Mouse (Mus musculus): Measurements from ENCODE around the gene Kcnmb3. TPM values are rescaled to one million over a fixed set of nuclear protein-coding genes. Genes with fewer than 3 reads are reported as not detected.

The Kcnmb3 gene
- polyA plus RNA-seq (2012) = not detected in 2 replicates

DNA sequence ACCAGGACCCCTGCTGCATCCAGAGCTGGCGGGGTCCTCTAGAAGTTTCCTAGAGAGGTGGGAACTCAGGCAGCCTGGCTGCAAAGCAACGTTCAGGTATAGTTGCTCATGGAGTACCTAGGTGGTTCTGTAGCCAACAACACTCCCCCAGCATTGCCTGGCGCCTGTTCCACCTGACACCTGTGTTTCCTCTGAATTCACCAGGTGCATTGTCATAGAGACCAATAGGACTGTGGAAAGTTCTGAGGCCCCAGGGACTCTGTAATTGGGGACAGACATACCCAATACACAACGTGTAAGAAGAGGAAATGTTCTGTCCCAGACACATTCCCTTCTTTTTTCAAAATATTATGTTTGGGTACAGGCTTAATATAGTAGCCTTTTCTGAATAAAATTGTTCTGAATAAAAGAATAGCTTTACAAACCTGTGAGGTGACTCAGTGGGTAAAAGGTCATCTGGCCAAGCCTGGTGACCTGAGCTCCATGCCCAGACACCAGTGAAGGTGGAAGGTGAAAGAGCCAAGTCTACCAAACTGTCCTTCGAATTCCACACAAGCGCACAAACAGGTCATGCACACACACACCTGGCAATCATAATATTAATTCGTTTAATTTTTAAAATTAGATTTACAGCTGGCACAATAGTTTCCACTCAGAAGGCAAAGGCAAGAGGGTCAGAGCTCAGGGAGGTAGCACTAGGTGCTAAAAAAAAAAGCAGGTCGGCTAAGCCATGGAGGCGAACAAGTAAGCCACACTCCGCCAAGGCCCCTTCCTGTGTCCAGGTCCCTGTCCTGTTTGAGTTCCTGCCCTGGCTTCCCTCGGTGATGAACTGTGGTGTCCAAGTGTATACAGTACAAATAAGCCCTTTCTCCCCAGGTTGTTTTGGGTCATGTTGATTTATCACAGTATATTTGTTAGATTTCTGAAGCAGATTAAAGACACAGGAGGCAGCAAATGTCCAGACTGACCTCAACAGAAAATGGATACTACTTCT is at the start of gene Kcnmb3:
Gene Kcnmb3 (minus strand): TSS at position 135 of the 994 bp plus-strand sequence.
- TF ChIP-seq TAL1 (IDR thresholded peaks at IDR 0.05; ENCODE audit: low read length) = no peak
- no peak for TF ChIP-seq GATA1 (IDR thresholded peaks at IDR 0.05; ENCODE audit: low read length)
- Histone ChIP-seq H3K36me3 (ENCODE audit: control insufficient read depth) (no peaks in the 10 kb centered on the region), H3K4me1 (ENCODE audit: control insufficient read depth) (no peaks in the 10 kb centered on the region), H3K9me3 (ENCODE audit: control insufficient read depth, low read length) (no peaks in the 10 kb centered on the region), H3K4me3 (replicated peaks) (no peak within 1 kb of the TSS), H3K27me3 (ENCODE audit: control insufficient read depth) (no peaks in the 10 kb centered on the region)

DNA sequence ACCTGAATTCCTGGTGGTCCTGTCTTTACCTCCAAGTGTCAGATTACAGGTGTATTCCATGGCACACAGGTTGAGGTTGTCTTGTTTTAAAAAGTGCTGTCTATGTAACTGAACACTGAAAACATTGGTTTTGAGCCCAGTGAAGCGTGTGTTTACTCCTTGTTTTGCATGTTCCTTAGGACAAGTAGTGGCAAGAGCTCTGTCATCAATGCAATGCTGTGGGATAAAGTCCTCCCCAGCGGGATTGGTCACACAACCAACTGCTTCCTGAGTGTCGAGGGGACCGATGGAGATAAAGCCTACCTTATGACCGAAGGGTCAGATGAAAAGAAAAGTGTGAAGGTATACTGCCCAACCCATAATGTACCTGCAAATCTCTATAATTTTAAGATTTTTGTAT is 46.1 kb upstream of the Kcnmb3 start:
- TF ChIP-seq GATA1 (IDR thresholded peaks at IDR 0.05; ENCODE audit: low read length) (no peak), TAL1 (IDR thresholded peaks at IDR 0.05; ENCODE audit: low read length) (no peak)
- Histone ChIP-seq H3K27me3 (ENCODE audit: control insufficient read depth) (no peaks in the 10 kb centered on the region), H3K36me3 (ENCODE audit: control insufficient read depth) (peaks cover 86% of the 10 kb centered on the region), H3K4me1 (ENCODE audit: control insufficient read depth) (peaks cover 27% of the 10 kb centered on the region), H3K4me3 (replicated peaks) (no peak overlapping the region), H3K9me3 (ENCODE audit: control insufficient read depth, low read length) (no peaks in the 10 kb centered on the region)

DNA sequence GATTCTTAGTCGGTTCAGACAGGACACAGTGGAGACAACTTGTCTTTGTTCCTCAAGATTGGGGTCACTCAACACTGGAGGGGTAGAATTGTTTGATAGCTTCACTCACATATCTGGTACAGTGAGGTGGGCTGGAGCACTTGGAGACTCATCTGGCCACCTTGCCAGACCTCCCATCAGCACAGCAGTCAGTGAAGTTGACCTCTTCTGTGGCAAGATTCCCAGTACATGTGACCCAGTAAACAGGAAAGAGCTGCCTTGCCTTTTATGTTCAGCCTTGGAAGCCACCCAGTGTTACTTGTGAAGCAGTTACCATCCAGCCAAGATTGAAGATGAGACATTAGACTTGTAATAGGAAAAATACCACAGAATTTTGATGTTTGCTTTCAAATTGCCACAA is 45.5 kb upstream of the Kcnmb3 start:
- no peaks in the 10 kb centered on the region for H3K9me3 ChIP-seq (ENCODE audit: control insufficient read depth, low read length)
- peaks cover 27% of the 10 kb centered on the region for H3K4me1 ChIP-seq (ENCODE audit: control insufficient read depth)
- H3K36me3 ChIP-seq (ENCODE audit: control insufficient read depth) = peaks cover 86% of the 10 kb centered on the region
- no peaks in the 10 kb centered on the region for H3K27me3 ChIP-seq (ENCODE audit: control insufficient read depth)
- H3K4me3 ChIP-seq (replicated peaks) = no peak overlapping the region
- no peak for TF ChIP-seq GATA1 (IDR thresholded peaks at IDR 0.05; ENCODE audit: low read length)
- no peak for TF ChIP-seq TAL1 (IDR thresholded peaks at IDR 0.05; ENCODE audit: low read length)

DNA sequence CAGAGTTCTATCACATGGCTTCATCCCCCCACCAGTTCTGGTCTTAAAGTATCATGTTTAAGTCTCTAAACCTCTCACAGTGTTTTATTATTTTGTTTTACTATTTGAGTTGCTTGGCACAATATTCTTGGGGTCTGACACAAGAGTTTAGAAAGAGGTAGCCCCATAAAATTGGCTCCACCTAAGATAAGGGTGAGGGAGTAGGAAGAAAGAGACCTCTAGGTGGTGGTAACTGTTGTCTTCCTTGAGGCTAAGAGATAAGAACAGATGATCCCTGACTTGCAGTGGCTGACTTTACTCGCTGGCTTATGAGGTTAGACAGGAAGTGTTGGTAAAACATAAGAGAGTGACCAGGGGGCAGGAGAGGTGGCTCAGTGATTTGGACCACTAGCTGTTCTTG is 43.7 kb upstream of the Kcnmb3 start:
- no peaks in the 10 kb centered on the region for H3K9me3 ChIP-seq (ENCODE audit: control insufficient read depth, low read length)
- H3K36me3 ChIP-seq (ENCODE audit: control insufficient read depth) = peaks cover 85% of the 10 kb centered on the region

DNA sequence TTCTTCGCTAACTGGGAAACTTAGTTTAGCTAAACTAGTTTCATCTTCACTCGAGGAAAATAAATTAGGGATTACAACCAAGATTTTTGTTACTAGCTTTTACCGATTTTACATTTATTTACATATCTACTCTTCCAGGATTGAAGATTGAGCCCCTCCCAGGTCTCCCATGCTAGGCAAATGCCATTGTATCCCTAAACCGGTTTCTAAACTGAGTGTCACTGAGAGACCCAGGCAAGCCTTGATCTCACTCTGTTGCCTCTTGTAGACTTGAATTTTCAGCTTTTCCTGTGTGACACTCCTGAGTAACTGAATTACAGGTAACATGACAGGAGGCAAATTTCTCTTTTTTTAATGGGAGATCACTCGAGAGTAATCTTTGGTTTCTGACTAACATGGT is 38.0 kb upstream of the Kcnmb3 start:
- Histone ChIP-seq H3K27me3 (ENCODE audit: control insufficient read depth) (no peaks in the 10 kb centered on the region), H3K4me3 (replicated peaks) (peak overlapping the region; percentile 97), H3K9me3 (ENCODE audit: control insufficient read depth, low read length) (peaks cover 6% of the 10 kb centered on the region), H3K4me1 (ENCODE audit: control insufficient read depth) (peaks cover 37% of the 10 kb centered on the region), H3K36me3 (ENCODE audit: control insufficient read depth) (peaks cover 40% of the 10 kb centered on the region)
- TF ChIP-seq GATA1 (IDR thresholded peaks at IDR 0.05; ENCODE audit: low read length) (no peak), TAL1 (IDR thresholded peaks at IDR 0.05; ENCODE audit: low read length) (no peak)

More for the DNA sequence above, 43.7 kb upstream of the Kcnmb3 start:
- peaks cover 37% of the 10 kb centered on the region for H3K4me1 ChIP-seq (ENCODE audit: control insufficient read depth)
- H3K27me3 ChIP-seq (ENCODE audit: control insufficient read depth) = no peaks in the 10 kb centered on the region
- no peak for TF ChIP-seq GATA1 (IDR thresholded peaks at IDR 0.05; ENCODE audit: low read length)
- no peak for TF ChIP-seq TAL1 (IDR thresholded peaks at IDR 0.05; ENCODE audit: low read length)
- no peak overlapping the region for H3K4me3 ChIP-seq (replicated peaks)

DNA sequence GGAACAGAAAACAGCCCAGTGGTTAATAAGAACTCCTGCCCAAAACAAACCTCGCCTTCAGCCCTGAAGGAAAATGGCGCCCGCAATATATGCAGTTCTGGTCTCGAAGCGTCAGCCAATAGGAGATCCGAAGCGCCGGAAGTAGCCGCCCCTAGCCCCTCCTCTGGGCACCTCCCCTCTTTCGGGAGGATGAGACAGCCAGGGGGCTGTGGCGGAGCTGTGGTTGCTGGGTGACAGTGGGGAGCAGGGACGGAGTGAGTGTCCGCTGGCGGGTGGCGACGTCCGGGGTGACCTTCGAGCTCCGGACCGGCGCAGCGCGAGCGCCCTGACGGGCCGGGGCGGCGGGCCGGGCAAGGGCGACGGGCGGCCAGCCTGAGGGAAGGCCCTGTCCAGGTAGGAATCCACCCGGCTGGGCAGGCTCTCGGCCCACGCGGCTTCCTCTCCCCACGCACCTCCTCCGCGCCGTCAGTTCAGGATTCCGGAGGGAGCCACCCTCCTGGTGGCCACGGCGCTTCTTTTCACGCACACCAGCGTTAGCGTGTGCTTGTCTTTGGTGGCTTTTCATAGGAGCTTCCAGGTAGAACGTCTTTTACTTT is 37.4 kb upstream of the Kcnmb3 start, which contains the start of gene Mfn1:
Gene Mfn1 (plus strand): TSS at position 163 of the 596 bp plus-strand sequence.
- H3K36me3 ChIP-seq (ENCODE audit: control insufficient read depth) = peaks cover 33% of the 10 kb centered on the region
- H3K4me1 ChIP-seq (ENCODE audit: control insufficient read depth) = peaks cover 33% of the 10 kb centered on the region
- H3K4me3 ChIP-seq (replicated peaks) = peak within 1 kb of the TSS; percentile 97
- no peaks in the 10 kb centered on the region for H3K27me3 ChIP-seq (ENCODE audit: control insufficient read depth)
- H3K9me3 ChIP-seq (ENCODE audit: control insufficient read depth, low read length) = peaks cover 6% of the 10 kb centered on the region
- no peak for TF ChIP-seq GATA1 (IDR thresholded peaks at IDR 0.05; ENCODE audit: low read length)

DNA sequence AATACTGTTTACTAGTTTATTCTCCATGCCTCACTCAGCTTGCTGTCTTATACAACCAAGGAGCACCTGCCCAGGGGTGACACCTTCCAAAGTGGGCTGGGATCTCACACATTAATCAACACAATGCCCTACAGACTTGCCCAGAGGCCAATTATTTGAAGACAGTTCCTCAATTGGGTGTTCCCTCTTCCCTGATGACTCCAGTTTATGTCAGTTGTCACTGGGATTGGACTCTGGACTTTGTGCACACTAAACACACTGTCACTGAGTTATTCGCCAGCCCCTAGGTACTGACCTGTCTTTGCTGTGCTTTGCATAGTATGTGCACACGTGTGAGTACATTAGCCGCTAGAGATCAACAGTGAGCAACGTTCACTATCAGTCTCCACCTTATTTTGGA is 35.1 kb upstream of the Kcnmb3 start:
- TF ChIP-seq TAL1 (IDR thresholded peaks at IDR 0.05; ENCODE audit: low read length) (no peak), GATA1 (IDR thresholded peaks at IDR 0.05; ENCODE audit: low read length) (no peak)
- no peaks in the 10 kb centered on the region for H3K27me3 ChIP-seq (ENCODE audit: control insufficient read depth)
- no peak overlapping the region for H3K4me3 ChIP-seq (replicated peaks)
- H3K36me3 ChIP-seq (ENCODE audit: control insufficient read depth) = peaks cover 32% of the 10 kb centered on the region
- peaks cover 27% of the 10 kb centered on the region for H3K4me1 ChIP-seq (ENCODE audit: control insufficient read depth)
- H3K9me3 ChIP-seq (ENCODE audit: control insufficient read depth, low read length) = peaks cover 6% of the 10 kb centered on the region

DNA sequence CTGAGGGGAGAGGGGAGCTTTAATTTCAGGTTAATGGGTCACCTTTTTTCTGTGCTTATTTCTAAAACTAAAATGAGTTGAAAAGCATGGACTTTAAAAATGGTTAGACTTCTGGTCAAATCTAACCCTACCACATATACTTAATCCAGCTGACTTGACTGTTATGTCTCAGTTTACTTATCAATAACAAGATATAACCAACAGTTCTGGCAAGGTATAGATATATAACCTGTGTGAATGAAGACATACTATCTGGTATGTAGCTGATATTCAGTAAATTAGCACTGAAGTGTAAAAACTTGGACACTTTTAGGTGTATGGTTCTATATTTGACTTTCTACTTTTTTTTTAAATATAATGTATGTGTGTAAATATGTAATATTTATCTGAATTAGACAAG is 21.5 kb upstream of the Kcnmb3 start:
- TF ChIP-seq GATA1 (IDR thresholded peaks at IDR 0.05; ENCODE audit: low read length) (no peak), TAL1 (IDR thresholded peaks at IDR 0.05; ENCODE audit: low read length) (no peak)
- peak overlapping the region; percentile 90 for H3K4me3 ChIP-seq (replicated peaks)
- no peaks in the 10 kb centered on the region for H3K9me3 ChIP-seq (ENCODE audit: control insufficient read depth, low read length)
- H3K36me3 ChIP-seq (ENCODE audit: control insufficient read depth) = peaks cover 44% of the 10 kb centered on the region
- H3K4me1 ChIP-seq (ENCODE audit: control insufficient read depth) = peaks cover 69% of the 10 kb centered on the region
- H3K27me3 ChIP-seq (ENCODE audit: control insufficient read depth) = no peaks in the 10 kb centered on the region

DNA sequence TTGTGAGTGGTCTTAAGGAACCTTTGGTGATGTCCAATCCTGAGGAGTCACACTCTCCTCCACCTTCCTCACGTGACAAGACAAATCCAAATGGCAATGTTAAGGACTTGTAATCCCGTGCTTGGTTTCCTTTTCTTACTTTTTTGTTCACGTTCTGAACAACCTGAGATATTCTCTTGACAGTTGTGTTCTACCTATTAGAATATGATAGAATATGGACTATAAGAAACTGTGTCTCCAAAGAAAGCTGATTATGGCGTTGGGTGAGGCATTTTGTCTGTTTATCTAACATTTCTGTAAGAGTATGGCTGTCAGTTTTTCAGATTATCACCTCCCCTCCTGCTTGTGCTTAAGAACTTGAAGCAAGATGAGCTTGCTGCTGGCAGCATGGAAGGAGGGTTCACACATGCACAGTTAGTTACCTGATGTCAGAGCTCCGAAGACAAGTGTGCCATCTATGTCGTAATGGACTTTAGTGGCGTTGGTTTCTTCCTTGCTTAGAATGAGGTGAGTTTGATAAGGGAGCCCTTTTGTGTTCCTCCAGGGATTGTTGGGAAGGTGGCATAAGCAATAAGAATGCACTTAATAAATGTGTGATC is 20.8 kb upstream of the Kcnmb3 start:
- peak overlapping the region; percentile 90 for H3K4me3 ChIP-seq (replicated peaks)
- H3K36me3 ChIP-seq (ENCODE audit: control insufficient read depth) = peaks cover 37% of the 10 kb centered on the region
- peaks cover 70% of the 10 kb centered on the region for H3K4me1 ChIP-seq (ENCODE audit: control insufficient read depth)
- no peak for TF ChIP-seq TAL1 (IDR thresholded peaks at IDR 0.05; ENCODE audit: low read length)
- TF ChIP-seq GATA1 (IDR thresholded peaks at IDR 0.05; ENCODE audit: low read length) = no peak
- H3K9me3 ChIP-seq (ENCODE audit: control insufficient read depth, low read length) = no peaks in the 10 kb centered on the region
- H3K27me3 ChIP-seq (ENCODE audit: control insufficient read depth) = no peaks in the 10 kb centered on the region

All from erythroblast, embryonic 14.5 days (primary cell).